Mouse (Mus musculus): ENCODE measurements around the gene Nat9.

Nat9 gene

DNA sequence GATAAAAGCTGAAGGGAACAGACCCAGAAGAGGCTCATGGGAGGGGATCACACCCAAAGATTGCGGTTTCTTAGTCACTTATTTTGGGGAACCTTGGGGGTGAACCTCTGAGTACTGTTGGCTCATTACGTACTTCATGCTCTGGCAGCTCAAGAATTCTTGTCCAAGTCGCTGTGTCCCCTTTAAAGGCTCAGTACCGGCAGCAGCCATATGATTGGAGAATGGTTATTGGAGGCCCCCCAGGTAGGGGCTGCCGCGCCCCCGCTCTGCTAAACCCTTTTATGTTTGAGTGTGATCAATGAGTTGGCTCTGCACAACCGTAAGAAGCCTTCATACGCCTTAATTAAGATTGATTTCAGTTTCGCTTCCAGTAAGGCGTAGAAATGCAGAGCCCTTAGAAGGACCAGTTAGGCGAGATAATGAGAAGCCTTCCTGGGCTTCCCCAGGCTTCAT lies 11.3 kb upstream of the Nat9 start:
- DNase-seq (ENCODE audit: low read depth, low spot score) = no peak
- Histone ChIP-seq H3K36me3 (ENCODE audit: control insufficient read depth, insufficient read depth, low read length, poor library complexity, severe bottlenecking) (peaks cover 6% of the 10 kb centered on the region), H3K27me3 (ENCODE audit: control insufficient read depth, insufficient read depth, low read length, poor library complexity, severe bottlenecking) (no peaks in the 10 kb centered on the region)

- no peak for DNase-seq (ENCODE audit: low read depth, low spot score)
- H3K27me3 ChIP-seq (ENCODE audit: control insufficient read depth, insufficient read depth, low read length, poor library complexity, severe bottlenecking) = no peaks in the 10 kb centered on the region
- peaks cover 6% of the 10 kb centered on the region for H3K36me3 ChIP-seq (ENCODE audit: control insufficient read depth, insufficient read depth, low read length, poor library complexity, severe bottlenecking)
These were observed 9.9 kb upstream of the Nat9 start for GRCm38 (mm10) chr11:115197558-115197957.

DNA sequence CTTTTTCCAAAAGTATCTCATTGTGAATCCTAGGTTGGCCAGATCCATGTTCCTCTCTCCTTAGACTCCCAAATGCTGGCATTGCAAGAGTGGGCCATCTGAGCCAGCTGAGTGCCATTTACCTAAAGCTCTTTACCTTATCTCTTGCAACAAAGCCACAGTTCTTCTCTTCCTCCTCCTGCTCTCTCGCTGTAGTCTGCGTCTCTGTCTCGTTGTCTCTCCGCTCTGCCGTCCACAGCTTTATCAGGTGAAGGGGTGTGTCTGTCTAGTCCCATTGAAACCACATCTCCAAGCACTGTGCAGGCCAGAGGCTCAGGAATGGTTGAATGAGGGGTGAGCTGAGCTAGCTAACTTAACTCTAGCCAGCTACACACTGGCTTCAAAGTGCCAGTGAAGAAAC lies 8.3 kb upstream of the Nat9 start:
- Histone ChIP-seq H3K36me3 (ENCODE audit: control insufficient read depth, insufficient read depth, low read length, poor library complexity, severe bottlenecking) (peaks cover 3% of the 10 kb centered on the region; the same call in 1 of the 2 replicates), H3K27me3 (ENCODE audit: control insufficient read depth, insufficient read depth, low read length, poor library complexity, severe bottlenecking) (no peaks in the 10 kb centered on the region)
- DNase-seq (ENCODE audit: low read depth, low spot score) = no peak

DNA sequence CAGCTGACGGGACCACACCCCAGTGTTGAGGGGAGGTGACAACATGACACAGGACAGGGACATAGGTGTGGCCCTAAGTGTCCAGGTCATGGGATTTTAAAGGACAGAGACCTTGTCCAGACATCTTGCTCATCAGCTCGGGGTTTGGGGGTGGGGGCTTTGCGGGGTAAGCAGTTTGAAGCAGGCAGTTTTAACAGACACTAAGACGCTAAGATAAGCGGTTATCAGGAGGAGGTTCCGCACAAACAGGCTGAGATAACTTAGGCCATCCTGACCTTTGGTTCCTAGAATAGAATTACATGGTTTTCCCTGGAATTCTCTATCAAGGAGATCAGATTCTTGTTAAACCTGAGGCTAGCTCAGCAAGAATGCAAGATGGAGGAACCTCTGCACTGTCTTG lies 7.0 kb upstream of the Nat9 start:
- Histone ChIP-seq H3K36me3 (ENCODE audit: control insufficient read depth, insufficient read depth, low read length, poor library complexity, severe bottlenecking) (0 out of 2 replicates have a peak, but pooled peaks cover 3% of the 10 kb centered on the region), H3K27me3 (ENCODE audit: control insufficient read depth, insufficient read depth, low read length, poor library complexity, severe bottlenecking) (no peaks in the 10 kb centered on the region)
- DNase-seq (ENCODE audit: low read depth, low spot score) = no peak

GRCm38 (mm10) chr11:115192180-115192579 lies 4.5 kb upstream of the Nat9 start:
- Histone ChIP-seq H3K36me3 (ENCODE audit: control insufficient read depth, insufficient read depth, low read length, poor library complexity, severe bottlenecking) (no peaks in the 10 kb centered on the region), H3K27me3 (ENCODE audit: control insufficient read depth, insufficient read depth, low read length, poor library complexity, severe bottlenecking) (no peaks in the 10 kb centered on the region)
- peak; percentile 11 for DNase-seq (ENCODE audit: low read depth, low spot score)

DNA sequence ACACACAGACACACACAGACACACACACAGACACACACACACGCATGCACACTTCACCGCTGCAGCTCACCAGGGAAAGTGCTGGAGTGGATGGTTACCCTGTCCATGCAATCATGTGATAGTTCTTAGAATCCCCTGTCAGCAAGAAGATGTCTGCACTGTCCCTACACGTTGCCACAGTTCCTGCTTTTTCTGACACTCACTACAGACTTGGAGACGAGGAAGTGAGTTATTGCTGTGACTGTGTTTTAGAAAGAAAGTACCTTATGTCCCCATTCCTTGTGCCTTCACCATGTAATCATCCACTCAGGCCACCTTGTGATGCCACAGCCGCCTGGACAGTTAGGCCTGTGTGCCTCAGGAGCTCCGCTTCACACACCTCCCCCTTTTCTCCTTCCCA lies 1.6 kb upstream of the Nat9 start:
- Histone ChIP-seq H3K27me3 (ENCODE audit: control insufficient read depth, insufficient read depth, low read length, poor library complexity, severe bottlenecking) (no peaks in the 10 kb centered on the region), H3K36me3 (ENCODE audit: control insufficient read depth, insufficient read depth, low read length, poor library complexity, severe bottlenecking) (no peaks in the 10 kb centered on the region)
- no peak for DNase-seq (ENCODE audit: low read depth, low spot score)

DNA sequence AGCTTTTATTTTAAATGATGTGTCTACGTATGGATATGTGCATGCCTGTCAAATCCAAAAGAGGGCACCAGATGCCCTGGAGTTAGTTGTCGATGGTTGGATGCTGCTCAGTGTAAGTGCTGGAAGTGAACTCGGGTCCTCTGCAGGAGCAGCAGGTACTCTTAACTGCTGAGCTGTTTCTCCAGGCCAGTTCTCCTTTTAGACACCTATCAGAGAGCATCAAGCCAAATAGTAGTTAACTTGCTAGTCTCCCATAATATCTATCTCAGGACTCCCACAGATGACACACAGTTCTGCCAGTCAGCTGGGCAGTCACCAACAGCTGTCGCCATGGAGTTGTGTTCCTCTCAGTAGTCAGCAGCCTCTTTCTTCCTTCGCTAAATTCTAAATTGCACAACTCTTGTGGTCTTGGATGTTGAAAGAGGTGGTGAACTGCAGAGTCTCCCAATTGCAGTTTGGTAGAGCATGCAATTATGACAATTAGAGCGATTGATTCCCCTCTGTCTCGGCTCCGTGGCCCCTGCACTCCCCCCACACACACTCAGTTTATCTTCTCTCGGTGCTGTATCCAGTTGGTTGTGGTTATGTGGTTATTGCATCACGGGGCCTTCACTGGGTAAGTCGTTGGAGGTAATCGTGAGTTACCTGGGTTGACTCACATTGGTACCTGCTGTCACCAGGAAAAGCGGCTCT lies 1.0 kb upstream of the Nat9 start:
- H3K27me3 ChIP-seq (ENCODE audit: control insufficient read depth, insufficient read depth, low read length, poor library complexity, severe bottlenecking) = no peaks in the 10 kb centered on the region
- H3K36me3 ChIP-seq (ENCODE audit: control insufficient read depth, insufficient read depth, low read length, poor library complexity, severe bottlenecking) = no peaks in the 10 kb centered on the region; the same call in 1 of the 2 replicates
- DNase-seq (ENCODE audit: low read depth, low spot score) = no peak

DNA sequence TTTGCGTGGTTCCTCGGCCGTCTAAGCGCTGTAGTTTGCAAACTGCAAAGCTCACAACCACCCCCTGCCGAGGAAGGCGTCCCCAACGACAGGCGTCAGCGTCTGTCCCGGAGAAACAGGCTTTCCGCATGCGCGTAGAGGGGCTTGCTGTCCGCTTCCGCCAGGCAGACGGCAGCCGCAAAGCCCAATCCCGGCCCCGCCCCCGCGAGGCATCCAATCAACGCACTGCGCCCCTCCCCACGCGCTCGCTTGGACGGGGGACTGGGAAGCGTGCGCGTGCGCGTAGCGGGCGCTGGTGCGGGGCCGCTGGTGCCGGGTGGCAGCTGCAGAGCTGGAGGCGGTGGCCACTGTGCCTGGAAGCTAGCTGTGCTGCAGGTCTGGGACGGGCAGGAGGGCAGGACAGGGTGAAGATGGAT lies 427 bp downstream of the Nat9 start, which contains the start of gene Tmem104:
TSS of gene Tmem104 (plus strand) at position 264 of the 416 bp plus-strand sequence.
- H3K36me3 ChIP-seq (ENCODE audit: control insufficient read depth, insufficient read depth, low read length, poor library complexity, severe bottlenecking) = no peaks in the 10 kb centered on the region; the same call in 1 of the 2 replicates
- no peaks in the 10 kb centered on the region for H3K27me3 ChIP-seq (ENCODE audit: control insufficient read depth, insufficient read depth, low read length, poor library complexity, severe bottlenecking)
- peak; percentile 98 for DNase-seq (ENCODE audit: low read depth, low spot score)

GRCm38 (mm10) chr11:115184973-115185372 lies 2.7 kb downstream of the Nat9 start:
- DNase-seq (ENCODE audit: low read depth, low spot score) = no peak
- Histone ChIP-seq H3K27me3 (ENCODE audit: control insufficient read depth, insufficient read depth, low read length, poor library complexity, severe bottlenecking) (no peaks in the 10 kb centered on the region), H3K36me3 (ENCODE audit: control insufficient read depth, insufficient read depth, low read length, poor library complexity, severe bottlenecking) (no peaks in the 10 kb centered on the region; the same call in none of the 2 replicates)

DNA sequence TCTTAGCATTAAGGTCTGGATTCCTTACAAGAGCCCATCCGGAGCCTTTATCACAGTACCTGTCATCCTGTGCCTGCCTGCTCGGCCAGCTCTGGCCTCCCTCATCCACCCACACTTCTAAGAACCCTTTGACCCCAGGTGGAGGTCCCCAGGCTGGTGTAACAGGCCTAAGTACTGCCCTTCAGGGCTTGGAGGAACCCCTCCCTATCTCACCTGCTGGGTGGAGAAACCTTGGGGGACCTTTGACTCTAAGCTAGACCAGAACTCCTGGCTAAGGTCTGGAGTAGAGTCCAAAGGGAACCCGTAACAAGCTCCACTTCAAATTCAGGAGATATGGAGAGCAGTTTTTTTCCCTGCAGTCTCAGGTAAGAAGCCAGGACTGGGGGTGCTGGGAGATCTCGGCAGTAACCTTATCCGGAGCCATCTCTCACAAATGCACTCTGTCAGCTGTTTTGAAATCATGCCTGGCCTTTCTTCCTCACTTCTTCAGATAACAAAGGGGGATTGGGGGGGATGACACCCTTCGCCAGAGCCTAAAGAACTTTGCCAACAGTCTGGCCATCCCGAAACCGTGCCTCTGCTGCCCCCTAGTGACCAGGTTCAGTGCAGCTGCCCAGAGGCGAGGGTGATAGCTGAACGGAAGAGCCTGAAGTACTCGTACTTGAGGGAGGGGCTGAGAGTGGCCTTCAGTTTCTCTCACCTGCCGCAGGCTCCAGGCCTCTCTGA lies 5.6 kb downstream of the Nat9 start:
- peak; percentile 88 for DNase-seq (ENCODE audit: low read depth, low spot score)
- H3K36me3 ChIP-seq (ENCODE audit: control insufficient read depth, insufficient read depth, low read length, poor library complexity, severe bottlenecking) = peaks cover 5% of the 10 kb centered on the region
- H3K27me3 ChIP-seq (ENCODE audit: control insufficient read depth, insufficient read depth, low read length, poor library complexity, severe bottlenecking) = no peaks in the 10 kb centered on the region

DNA sequence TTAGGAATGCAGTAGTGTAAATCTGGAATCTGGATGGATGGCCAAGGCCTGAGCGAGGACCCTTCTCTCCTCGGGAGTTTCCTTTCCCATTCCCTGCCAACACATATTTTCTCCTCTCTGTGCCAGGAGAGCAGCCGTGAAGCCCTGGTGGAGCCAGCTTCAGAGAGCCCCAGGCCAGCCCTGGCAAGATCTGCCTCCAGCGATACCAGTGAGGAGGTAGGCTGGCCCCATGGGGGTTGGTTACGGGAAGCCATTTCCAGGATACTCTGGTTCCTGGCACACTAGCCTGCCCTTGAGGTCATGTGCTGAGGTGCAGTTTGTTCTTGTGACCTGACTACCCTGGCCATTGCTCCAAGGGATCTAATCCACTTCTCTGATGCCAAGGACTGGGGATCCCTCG lies 7.8 kb downstream of the Nat9 start:
- DNase-seq (ENCODE audit: low read depth, low spot score) = no peak
- H3K36me3 ChIP-seq (ENCODE audit: control insufficient read depth, insufficient read depth, low read length, poor library complexity, severe bottlenecking) = peaks cover 14% of the 10 kb centered on the region

DNA sequence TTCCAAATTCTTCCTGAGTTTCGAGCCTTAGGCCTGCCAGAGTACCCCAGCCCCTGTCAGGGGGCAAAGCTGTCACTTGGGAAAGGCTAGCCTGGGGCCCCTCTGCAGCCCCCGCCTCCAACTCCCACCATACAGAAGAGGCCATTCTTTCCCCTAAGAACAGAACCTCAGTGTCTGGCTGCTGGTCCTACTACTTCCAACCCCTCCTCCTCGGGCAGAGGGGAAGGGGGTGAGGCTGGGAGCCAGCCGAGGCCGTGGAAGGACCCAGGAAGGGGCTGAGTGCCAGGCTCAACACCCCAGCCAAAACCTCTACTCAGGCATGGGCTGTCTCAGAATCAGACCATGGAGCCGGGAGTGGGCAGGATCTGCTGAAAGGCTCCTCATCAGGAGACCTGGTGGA lies 8.5 kb downstream of the Nat9 start:
- DNase-seq (ENCODE audit: low read depth, low spot score) = no peak
- Histone ChIP-seq H3K27me3 (ENCODE audit: control insufficient read depth, insufficient read depth, low read length, poor library complexity, severe bottlenecking) (no peaks in the 10 kb centered on the region), H3K36me3 (ENCODE audit: control insufficient read depth, insufficient read depth, low read length, poor library complexity, severe bottlenecking) (peaks cover 14% of the 10 kb centered on the region)

More for the DNA sequence above, 7.8 kb downstream of the Nat9 start:
- H3K27me3 ChIP-seq (ENCODE audit: control insufficient read depth, insufficient read depth, low read length, poor library complexity, severe bottlenecking) = no peaks in the 10 kb centered on the region

GRCm38 (mm10) chr11:115178766-115179165 lies 8.9 kb downstream of the Nat9 start:
- H3K36me3 ChIP-seq (ENCODE audit: control insufficient read depth, insufficient read depth, low read length, poor library complexity, severe bottlenecking) = peaks cover 14% of the 10 kb centered on the region
- DNase-seq (ENCODE audit: low read depth, low spot score) = no peak
- H3K27me3 ChIP-seq (ENCODE audit: control insufficient read depth, insufficient read depth, low read length, poor library complexity, severe bottlenecking) = no peaks in the 10 kb centered on the region

GRCm38 (mm10) chr11:115177559-115178195 lies 10.0 kb downstream of the Nat9 start:
- DNase-seq (ENCODE audit: low read depth, low spot score) = no peak
- Histone ChIP-seq H3K27me3 (ENCODE audit: control insufficient read depth, insufficient read depth, low read length, poor library complexity, severe bottlenecking) (no peaks in the 10 kb centered on the region), H3K36me3 (ENCODE audit: control insufficient read depth, insufficient read depth, low read length, poor library complexity, severe bottlenecking) (peaks cover 14% of the 10 kb centered on the region)
